Mouse (Mus musculus) embryonic facial prominence, embryonic 15.5 days (tissue): ENCODE results near the gene Zfp36l2. TPM values are rescaled to one million over a fixed set of nuclear protein-coding genes. Genes with fewer than 3 reads are reported as not detected.

Experiments used
- ATAC-seq: fragments of 200-750 bp; cut with Nextera tagmentation; 2 replicates; pipeline ENCODE4 v1.8.0; 2017; ENCODE audit warnings: low read depth, moderate TSS enrichment; ENCODE audit not compliant: insufficient number of reproducible peaks, low FRiP score, low TSS enrichment
- H3K27ac ChIP-seq: fragments of 300-500 bp; sonication (generic); replicated peaks from 2 replicates; pipeline ENCODE4 v1.5.1; 2015; ENCODE audit warnings: mild to moderate bottlenecking, inconsistent platforms
- H3K27me3 ChIP-seq: fragments of 300-500 bp; sonication (generic); 2 replicates; pipeline ENCODE4 v1.6.1; 2015; ENCODE audit warnings: inconsistent platforms
- H3K36me3 ChIP-seq: fragments of 300-500 bp; sonication (generic); 2 replicates; pipeline ENCODE4 v1.6.1; 2015; ENCODE audit warnings: mild to moderate bottlenecking, inconsistent platforms
- H3K4me1 ChIP-seq: fragments of 300-500 bp; sonication (generic); 2 replicates; pipeline ENCODE4 v1.6.1; 2015; ENCODE audit warnings: inconsistent platforms
- H3K4me2 ChIP-seq: fragments of 300-500 bp; sonication (generic); replicated peaks from 2 replicates; pipeline ENCODE4 v1.6.1; 2015; ENCODE audit warnings: mild to moderate bottlenecking, inconsistent platforms
- H3K4me3 ChIP-seq: fragments of 300-500 bp; sonication (generic); replicated peaks from 2 replicates; pipeline ENCODE4 v1.5.1; 2015; ENCODE audit warnings: mild to moderate bottlenecking, inconsistent platforms
- H3K9ac ChIP-seq: fragments of 300-500 bp; sonication (generic); 2 replicates; pipeline ENCODE4 v1.6.1; 2015; ENCODE audit warnings: inconsistent platforms
- H3K9me3 ChIP-seq: fragments of 300-500 bp; sonication (generic); replicated peaks from 2 replicates; pipeline ENCODE4 v1.6.1; 2016; ENCODE audit warnings: inconsistent platforms
- WGBS: fragments of 180-500 bp; shearing (Covaris S2); methylation state at CpG from one replicate; pipeline ENCODE4 v1.1.7; 2015; 5-methylcytosine and 5-hydroxymethylcytosine counted together
- polyA plus RNA-seq: library from polyadenylated mRNA; unstranded; fragments of >200 nt; fragmentation: Nextera tagmentation; extraction: Ambion mirVana; gene quantifications from 2 replicates; pipeline ENCODE4 v1.2.1, GENCODE M21; 2015

The Zfp36l2 gene
- polyA plus RNA-seq, 1 experiment from 2014 or later = 22.8 TPM

GRCm38 (mm10) chr17:84167377-84167776 is 20.4 kb downstream of the Zfp36l2 start:
- H3K4me2 ChIP-seq = no peak overlapping the region
- no peak overlapping the region for H3K4me3 ChIP-seq
- WGBS = 88% methylated on average over 4 of the region's 4 CpGs
- no peaks in the 10 kb centered on the region for H3K9me3 ChIP-seq
- ATAC-seq = no peak
- peaks cover 16% of the 10 kb centered on the region; the same call in 1 of the 2 replicates for H3K4me1 ChIP-seq
- no peak overlapping the region for H3K27ac ChIP-seq
- no peaks in the 10 kb centered on the region for H3K27me3 ChIP-seq
- no peak overlapping the region for H3K9ac ChIP-seq
- H3K36me3 ChIP-seq = no peaks in the 10 kb centered on the region

DNA sequence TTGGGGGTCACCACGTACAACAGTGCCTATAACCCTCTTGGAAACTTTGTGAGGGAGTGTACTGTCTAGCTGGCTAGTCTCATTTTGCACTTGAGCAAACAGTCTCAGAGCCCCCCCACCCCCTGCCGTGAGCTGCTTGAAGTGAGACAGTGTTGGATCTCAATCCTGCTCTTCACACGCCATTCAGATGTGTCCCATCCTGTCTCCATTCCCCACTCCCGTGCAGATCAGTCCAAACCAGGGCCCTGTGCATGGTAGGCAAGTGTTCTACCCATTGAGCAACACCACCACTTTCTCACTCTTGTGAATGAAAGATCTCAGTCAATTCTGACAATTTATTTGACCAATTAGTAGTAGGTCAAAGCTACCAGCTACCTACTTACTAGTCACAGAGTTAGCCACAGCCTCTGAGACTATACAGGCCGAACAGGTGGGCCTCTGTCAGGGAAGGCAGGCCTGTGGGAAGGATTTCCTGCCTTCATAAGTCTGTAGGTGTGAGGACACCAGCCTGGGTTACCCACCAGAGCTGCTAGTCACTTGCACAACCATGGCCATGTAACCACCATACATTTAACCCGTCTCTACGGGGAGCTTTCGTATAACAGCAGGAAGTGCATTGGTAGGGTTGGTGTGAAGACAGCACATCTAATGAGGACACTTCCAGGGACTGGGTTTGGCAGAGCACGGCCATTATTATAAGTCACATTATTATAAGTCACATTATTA is 21.4 kb downstream of the Zfp36l2 start:
- Histone ChIP-seq H3K27me3 (no peaks in the 10 kb centered on the region), H3K4me3 (no peak overlapping the region), H3K27ac (no peak overlapping the region), H3K9me3 (no peaks in the 10 kb centered on the region), H3K4me2 (no peak overlapping the region), H3K36me3 (no peaks in the 10 kb centered on the region), H3K4me1 (peaks cover 27% of the 10 kb centered on the region), H3K9ac (no peak overlapping the region)
- 86% methylated on average over 9 of the region's 9 CpGs for WGBS
- ATAC-seq = no peak

DNA sequence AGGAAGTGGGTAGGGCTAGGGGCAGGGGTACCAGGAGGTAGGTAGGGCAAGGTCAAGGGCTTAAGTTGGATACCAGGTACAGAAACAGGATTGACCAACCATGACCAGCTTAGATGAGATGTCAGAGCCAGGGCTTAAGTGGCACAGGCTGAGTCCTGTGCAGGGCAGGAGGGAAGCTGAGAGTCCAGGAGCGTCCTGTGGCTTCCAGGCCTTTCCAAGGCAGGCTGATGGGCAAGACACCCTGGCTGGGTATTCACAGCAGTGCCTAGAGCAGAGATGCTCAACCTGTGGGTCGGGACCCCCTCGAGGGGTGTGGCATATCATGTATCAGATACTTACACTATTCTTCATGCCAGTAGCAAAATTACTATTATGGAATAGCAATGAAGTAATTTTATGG is 22.0 kb downstream of the Zfp36l2 start:
- no peak overlapping the region for H3K4me3 ChIP-seq
- 76% methylated on average over 3 of the region's 3 CpGs for WGBS
- ATAC-seq = no peak
- H3K27me3 ChIP-seq = no peaks in the 10 kb centered on the region
- peaks cover 31% of the 10 kb centered on the region for H3K4me1 ChIP-seq
- H3K27ac ChIP-seq = no peak overlapping the region
- H3K9me3 ChIP-seq = no peaks in the 10 kb centered on the region
- no peak overlapping the region for H3K9ac ChIP-seq
- H3K36me3 ChIP-seq = no peaks in the 10 kb centered on the region
- no peak overlapping the region for H3K4me2 ChIP-seq

DNA sequence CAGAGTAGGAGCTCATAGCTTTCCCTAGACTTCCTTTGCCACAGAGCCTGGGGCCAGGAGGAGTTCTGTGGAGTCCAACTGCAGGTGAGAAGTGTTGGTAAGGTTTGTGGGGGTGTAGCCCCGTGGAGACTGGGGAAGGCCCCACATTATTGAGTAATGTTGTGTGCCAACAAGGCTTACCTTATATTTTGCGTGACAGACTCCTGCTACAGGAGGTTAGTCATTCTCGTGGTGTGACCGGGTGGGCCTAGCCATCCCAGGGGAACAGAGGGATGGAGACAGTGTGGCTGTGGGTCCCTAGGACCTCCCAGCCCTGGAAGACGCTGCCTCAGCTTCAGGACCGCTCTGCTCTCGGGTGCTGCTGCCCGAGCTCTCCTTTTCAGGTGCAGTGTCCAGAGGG is 23.6 kb downstream of the Zfp36l2 start:
- Histone ChIP-seq H3K9ac (no peak overlapping the region), H3K4me3 (no peak overlapping the region), H3K9me3 (no peaks in the 10 kb centered on the region), H3K4me2 (no peak overlapping the region), H3K36me3 (no peaks in the 10 kb centered on the region), H3K27ac (no peak overlapping the region), H3K27me3 (no peaks in the 10 kb centered on the region), H3K4me1 (peaks cover 31% of the 10 kb centered on the region)
- ATAC-seq = no peak
- 75% methylated on average over 8 of the region's 8 CpGs for WGBS

GRCm38 (mm10) chr17:84163066-84163785 is 24.5 kb downstream of the Zfp36l2 start:
- Histone ChIP-seq H3K36me3 (no peaks in the 10 kb centered on the region), H3K4me2 (no peak overlapping the region), H3K4me1 (peaks cover 31% of the 10 kb centered on the region), H3K9me3 (no peaks in the 10 kb centered on the region), H3K9ac (no peak overlapping the region), H3K4me3 (no peak overlapping the region), H3K27ac (peak overlapping the region; percentile 53; the same call in 1 of the 2 replicates), H3K27me3 (no peaks in the 10 kb centered on the region)
- ATAC-seq = no peak
- 56% methylated on average over 12 of the region's 12 CpGs for WGBS

DNA sequence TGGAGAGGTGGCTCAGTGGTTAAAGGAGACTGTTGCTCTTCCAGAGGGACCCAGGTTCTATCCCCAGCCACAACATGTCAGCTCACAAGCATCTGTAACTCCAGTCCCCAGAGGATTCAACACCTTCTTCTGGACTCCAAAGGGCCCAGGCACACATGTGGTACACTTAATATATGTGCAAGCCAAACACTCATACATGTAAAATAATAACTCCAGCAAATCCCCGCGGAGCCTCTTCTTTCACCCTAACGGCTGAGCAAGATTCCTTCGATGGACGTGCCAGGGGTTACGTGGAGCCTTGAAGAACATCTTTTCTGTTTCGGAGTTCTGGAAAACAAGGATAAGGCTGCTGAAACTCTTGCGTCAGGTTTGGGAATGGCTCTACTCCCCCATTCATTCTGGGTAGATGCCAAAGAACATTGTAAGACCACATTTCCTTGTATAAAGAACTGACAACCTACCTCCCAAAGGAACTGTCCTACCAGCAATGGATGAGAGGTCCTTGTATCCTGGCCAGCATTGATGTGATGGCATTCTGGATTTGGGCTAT is 25.5 kb downstream of the Zfp36l2 start:
- peak overlapping the region; percentile 53 for H3K27ac ChIP-seq
- ATAC-seq = no peak
- peaks cover 32% of the 10 kb centered on the region for H3K4me1 ChIP-seq
- 0 out of 2 replicates have a peak, but pooled peaks cover 2% of the 10 kb centered on the region for H3K27me3 ChIP-seq
- H3K4me2 ChIP-seq = no peak overlapping the region
- 65% methylated on average over 8 of the region's 8 CpGs for WGBS
- no peaks in the 10 kb centered on the region for H3K36me3 ChIP-seq
- H3K9me3 ChIP-seq = no peaks in the 10 kb centered on the region
- no peak overlapping the region for H3K4me3 ChIP-seq
- no peak overlapping the region for H3K9ac ChIP-seq

GRCm38 (mm10) chr17:84161231-84161854 is 26.4 kb downstream of the Zfp36l2 start:
- H3K27ac ChIP-seq = peak overlapping the region; percentile 53
- H3K27me3 ChIP-seq = 0 out of 2 replicates have a peak, but pooled peaks cover 5% of the 10 kb centered on the region
- WGBS = 39% methylated on average over 6 of the region's 6 CpGs
- no peaks in the 10 kb centered on the region for H3K36me3 ChIP-seq
- no peaks in the 10 kb centered on the region for H3K9me3 ChIP-seq
- no peak overlapping the region for H3K4me2 ChIP-seq
- peaks cover 36% of the 10 kb centered on the region for H3K4me1 ChIP-seq
- peak; percentile 41; the same call in 1 of the 2 replicates for ATAC-seq
- H3K4me3 ChIP-seq = no peak overlapping the region
- H3K9ac ChIP-seq = no peak overlapping the region

- WGBS = 60% methylated on average over 15 of the region's 15 CpGs
- Histone ChIP-seq H3K36me3 (no peaks in the 10 kb centered on the region), H3K4me1 (peaks cover 31% of the 10 kb centered on the region), H3K9me3 (no peaks in the 10 kb centered on the region), H3K4me3 (no peak overlapping the region), H3K4me2 (no peak overlapping the region), H3K27ac (no peak overlapping the region), H3K27me3 (0 out of 2 replicates have a peak, but pooled peaks cover 5% of the 10 kb centered on the region), H3K9ac (no peak overlapping the region)
- ATAC-seq = no peak
Measured at GRCm38 (mm10) chr17:84158891-84159290, 28.9 kb downstream of the Zfp36l2 start.

GRCm38 (mm10) chr17:84158461-84158795 is 29.3 kb downstream of the Zfp36l2 start:
- Histone ChIP-seq H3K27ac (no peak overlapping the region), H3K36me3 (no peaks in the 10 kb centered on the region), H3K4me2 (no peak overlapping the region), H3K9ac (no peak overlapping the region), H3K9me3 (no peaks in the 10 kb centered on the region), H3K4me1 (peaks cover 29% of the 10 kb centered on the region), H3K27me3 (0 out of 2 replicates have a peak, but pooled peaks cover 5% of the 10 kb centered on the region), H3K4me3 (no peak overlapping the region)
- ATAC-seq = no peak
- WGBS = 84% methylated on average over 12 of the region's 12 CpGs

- H3K9ac ChIP-seq = no peak overlapping the region
- H3K4me1 ChIP-seq = peaks cover 25% of the 10 kb centered on the region
- ATAC-seq = no peak
- 0 out of 2 replicates have a peak, but pooled peaks cover 5% of the 10 kb centered on the region for H3K27me3 ChIP-seq
- 67% methylated on average over 6 of the region's 6 CpGs for WGBS
- no peak overlapping the region for H3K27ac ChIP-seq
- H3K9me3 ChIP-seq = no peaks in the 10 kb centered on the region
- no peaks in the 10 kb centered on the region for H3K36me3 ChIP-seq
- H3K4me2 ChIP-seq = no peak overlapping the region
- no peak overlapping the region for H3K4me3 ChIP-seq
Measured at GRCm38 (mm10) chr17:84157743-84158460, 29.8 kb downstream of the Zfp36l2 start.
